Mouse (Mus musculus) telencephalon, adult 2 months (tissue): ENCODE results near the gene Ift22.
"Not testable (repeated sequence)": the region's sequence is repeated elsewhere in the genome, so short reads cannot be mapped to it uniquely, and the experiment has no call there.

Experiments used
- DNase-seq: peaks from one replicate; pipeline ENCODE4 v3.0.0-alpha.2; 2011; ENCODE audit warnings: low read depth, low spot score

Ift22 gene

GRCm38 (mm10) chr5:136945084-136945483, 37.1 kb downstream of the Ift22 start:
- DNase-seq, result peak; percentile 63

- no peak for DNase-seq
Observed at GRCm38 (mm10) chr5:136947874-136948273, 39.9 kb downstream of the Ift22 start.

GRCm38 (mm10) chr5:136949551-136950336, 41.8 kb downstream of the Ift22 start:
- DNase-seq, result not testable (repeated sequence)

GRCm38 (mm10) chr5:136950521-136950920, 42.6 kb downstream of the Ift22 start:
- no peak for DNase-seq

GRCm38 (mm10) chr5:136952153-136952552, 44.2 kb downstream of the Ift22 start:
- DNase-seq, result no peak

- DNase-seq, result peak; percentile 97
Observed at GRCm38 (mm10) chr5:136953015-136953414, 45.1 kb downstream of the Ift22 start, which contains the start of gene Fis1. TSS of gene Fis1 (plus strand) at chr5:136953275.

- DNase-seq, result no peak
Observed at GRCm38 (mm10) chr5:136953440-136953951, 45.5 kb downstream of the Ift22 start.

GRCm38 (mm10) chr5:136955622-136956021, 47.7 kb downstream of the Ift22 start:
- no peak for DNase-seq

GRCm38 (mm10) chr5:136957250-136957649, 49.3 kb downstream of the Ift22 start:
- DNase-seq, result no peak

GRCm38 (mm10) chr5:136958991-136959605, 51.1 kb downstream of the Ift22 start:
- no peak for DNase-seq

GRCm38 (mm10) chr5:136960053-136960452, 52.1 kb downstream of the Ift22 start:
- DNase-seq, result no peak

- DNase-seq, result no peak
Observed at GRCm38 (mm10) chr5:136961334-136961982, 53.5 kb downstream of the Ift22 start.

- peak; percentile 96 for DNase-seq
Observed at GRCm38 (mm10) chr5:136961983-136962461, 54.1 kb downstream of the Ift22 start.

GRCm38 (mm10) chr5:136962501-136962900, 54.6 kb downstream of the Ift22 start:
- DNase-seq, result peak; percentile 51

GRCm38 (mm10) chr5:136962966-136963540, 55.1 kb downstream of the Ift22 start:
- no peak for DNase-seq
